Mouse (Mus musculus): Measurements from ENCODE around the gene Pax5. TPM values are rescaled to one million over a fixed set of nuclear protein-coding genes. Genes with fewer than 3 reads are reported as not detected.

Pax5 gene
- 10 to 100 TPM in 1 of 2 experiments, 1 to 10 TPM in 1; 3.5 to 12.8 TPM for total RNA-seq (2023)

GRCm38 (mm10) chr4:44709740-44710700 is at the start of gene Pax5:
Gene Pax5, minus strand, starts transcription at chr4:44710487.

DNA sequence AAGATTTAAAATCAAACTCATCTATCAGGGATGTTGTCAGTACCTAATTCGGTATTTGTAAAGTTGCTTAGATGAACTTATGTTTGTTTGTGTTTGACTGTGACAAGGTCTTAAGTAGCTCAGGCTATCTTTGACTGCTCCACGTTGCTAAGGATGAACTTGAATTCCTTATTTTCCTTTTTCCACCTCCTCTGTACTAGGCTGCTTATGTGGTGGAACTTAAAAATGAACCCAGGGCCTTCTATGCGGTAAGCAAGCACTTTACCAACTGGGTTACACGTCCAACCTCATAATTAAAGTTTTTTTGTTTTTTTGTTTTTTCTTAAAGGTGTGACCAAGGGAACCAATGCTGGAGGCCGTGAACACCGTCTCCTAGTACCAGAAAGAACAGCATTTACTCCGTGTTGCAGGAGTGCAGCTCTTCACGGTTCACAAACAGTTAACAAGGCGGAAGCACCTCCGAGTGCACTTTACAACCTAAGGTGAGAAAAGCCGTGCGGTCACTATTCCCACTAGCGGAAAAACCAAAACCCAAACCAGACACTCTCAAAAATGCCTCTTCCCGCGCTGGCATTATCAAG is 45.4 kb upstream of the Pax5 start, which contains the start of gene Zcchc7:
Gene Zcchc7 (plus strand): TSS at position 325 of the 581 bp plus-strand sequence.

Other genes with a start within 250 kb of the Pax5 start
- gene Zcchc7, start 45.4 kb upstream of the Pax5 start, total RNA-seq (2023) = 10 to 100 TPM; 29.6 to 43.4 TPM

All from neutrophil, adult 59 days (primary cell).